Comparison of ENCODE assay signal across 12 mouse cellular contexts in the genomic region with DNA sequence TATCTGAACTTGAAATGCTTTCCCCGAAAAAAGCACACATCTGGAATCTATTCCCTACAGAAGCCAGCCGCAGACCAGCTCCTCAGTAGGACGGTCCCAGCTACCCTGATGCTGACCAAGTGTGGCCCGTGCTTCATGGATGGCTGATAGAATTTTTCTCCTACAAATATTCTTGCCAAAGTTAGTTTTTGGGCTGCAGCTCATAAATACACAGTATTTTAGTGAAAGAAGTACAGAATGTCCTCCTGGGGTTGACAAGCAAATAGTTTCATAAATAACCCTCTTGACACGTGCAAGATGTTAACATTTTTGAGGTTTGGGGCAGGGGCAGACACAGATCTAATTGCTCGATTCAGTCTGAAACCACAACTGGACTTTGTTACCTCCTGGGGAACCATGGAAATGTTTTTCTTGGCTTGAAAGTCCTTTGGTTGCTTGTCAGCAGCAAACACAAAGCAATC.
A peak's percentile ranks its signal among the peaks of the same experiment; 100 is the strongest.
DNase-seq lines count a peak whose midpoint lies in the region; ATAC-seq lines count a peak whose summit lies in the region.
"Had no signal": no experiment of that assay in that cellular context is flagged by ENCODE, and none has a peak within 500 bp of the region (broad histone marks: within the 10 kb centered on the region; RNA-seq: fewer than 3 reads in every experiment).

No protein-coding gene starts in this region.

- DNase-seq in kidney, adult 9 months = peak; percentile 61
- peak; percentile 38 for DNase-seq in adipocyte (ENCODE audit: low spot score)
- DNase-seq in embryonic facial prominence, embryonic 14.5 days (ENCODE audit: low spot score) = peak; percentile 74
- DNase-seq in lung, postnatal 36 days = peak; percentile 44
- DNase-seq in spleen, adult 12 weeks (ENCODE audit: low spot score) = no peak
- no peak for DNase-seq in midbrain, embryonic 14.5 days
- DNase-seq: forebrain, postnatal 0 days; thymus, postnatal 4 days had no signal

- no peaks in the 10 kb centered on the region for H3K36me3 ChIP-seq in kidney, embryonic 16.5 days (ENCODE audit: insufficient read depth, low read length)
- no peaks in the 10 kb centered on the region for H3K36me3 ChIP-seq in embryonic facial prominence, embryonic 14.5 days (ENCODE audit: control insufficient read depth, insufficient read depth, low read length)
- no peaks in the 10 kb centered on the region for H3K36me3 ChIP-seq in midbrain, embryonic 14.5 days (ENCODE audit: control insufficient read depth, insufficient read depth, low read length)
- H3K36me3 ChIP-seq: G1E; stomach, embryonic 15.5 days had no signal

- H3K4me2 ChIP-seq in kidney, embryonic 16.5 days (replicated peaks; ENCODE audit: low read depth, low read length) = no peak overlapping the region
- no peak overlapping the region for H3K4me2 ChIP-seq in embryonic facial prominence, embryonic 14.5 days (ENCODE audit: low read depth, low read length)
- H3K4me2 ChIP-seq in midbrain, embryonic 14.5 days (ENCODE audit: low read length) = no peak overlapping the region
- H3K4me2 ChIP-seq: stomach, embryonic 15.5 days had no signal

- H3K9ac ChIP-seq in kidney, embryonic 16.5 days (replicated peaks; ENCODE audit: low read length) = no peak overlapping the region
- no peak overlapping the region for H3K9ac ChIP-seq in embryonic facial prominence, embryonic 14.5 days (ENCODE audit: low read depth, low read length)
- H3K9ac ChIP-seq in midbrain, embryonic 14.5 days (replicated peaks; ENCODE audit: low read length) = no peak overlapping the region
- H3K9ac ChIP-seq: forebrain, postnatal 0 days; liver, embryonic 14.5 days; stomach, embryonic 15.5 days had no signal

- no peaks in the 10 kb centered on the region for H3K4me1 ChIP-seq in kidney, embryonic 16.5 days (ENCODE audit: insufficient read depth, low read length)
- H3K4me1 ChIP-seq in embryonic facial prominence, embryonic 14.5 days (ENCODE audit: control insufficient read depth, insufficient read depth, low read length) = 0 out of 2 replicates have a peak, but pooled peaks cover 6% of the 10 kb centered on the region
- H3K4me1 ChIP-seq in midbrain, embryonic 14.5 days (ENCODE audit: control insufficient read depth, insufficient read depth, low read length) = no peaks in the 10 kb centered on the region
- H3K4me1 ChIP-seq: stomach, embryonic 15.5 days had no signal

- no peak overlapping the region for H3K4me3 ChIP-seq in kidney, embryonic 16.5 days (ENCODE audit: low read length)
- H3K4me3 ChIP-seq in embryonic facial prominence, embryonic 14.5 days (ENCODE audit: low read depth, low read length) = no peak overlapping the region
- no peak overlapping the region for H3K4me3 ChIP-seq in midbrain, embryonic 14.5 days (replicated peaks; ENCODE audit: low read depth, low read length)
- H3K4me3 ChIP-seq: stomach, embryonic 15.5 days had no signal

- 59% methylated on average over 6 of the region's 6 CpGs for WGBS in kidney, embryonic 16.5 days
- WGBS in embryonic facial prominence, embryonic 14.5 days = 29% methylated on average over 6 of the region's 6 CpGs
- 89% methylated on average over 6 of the region's 6 CpGs for WGBS in midbrain, embryonic 14.5 days

- H3K27me3 ChIP-seq in kidney, embryonic 16.5 days (ENCODE audit: insufficient read depth, low read length) = no peaks in the 10 kb centered on the region
- H3K27me3 ChIP-seq in embryonic facial prominence, embryonic 14.5 days (replicated peaks; ENCODE audit: control insufficient read depth, insufficient read depth, low read length) = no peaks in the 10 kb centered on the region
- no peaks in the 10 kb centered on the region for H3K27me3 ChIP-seq in midbrain, embryonic 14.5 days (ENCODE audit: control insufficient read depth, insufficient read depth, low read length)
- H3K27me3 ChIP-seq: stomach, embryonic 15.5 days had no signal

- no peak for ATAC-seq in kidney, embryonic 16.5 days (ENCODE audit: low FRiP score, low TSS enrichment)
- peak; percentile 53; the same call in 1 of the 2 replicates for ATAC-seq in embryonic facial prominence, embryonic 14.5 days (ENCODE audit: low read depth)
- no peak for ATAC-seq in midbrain, embryonic 14.5 days (ENCODE audit: low FRiP score, low TSS enrichment)
- ATAC-seq: forebrain, postnatal 0 days had no signal

- H3K9me3 ChIP-seq in kidney, embryonic 16.5 days (ENCODE audit: low read length) = no peaks in the 10 kb centered on the region
- H3K9me3 ChIP-seq in embryonic facial prominence, embryonic 14.5 days (ENCODE audit: control insufficient read depth, low read length) = no peaks in the 10 kb centered on the region
- no peaks in the 10 kb centered on the region for H3K9me3 ChIP-seq in midbrain, embryonic 14.5 days (ENCODE audit: control insufficient read depth, low read length)
- H3K9me3 ChIP-seq: G1E; stomach, embryonic 15.5 days had no signal

- no peak overlapping the region for H3K27ac ChIP-seq in kidney, embryonic 16.5 days (ENCODE audit: low read length)
- H3K27ac ChIP-seq in embryonic facial prominence, embryonic 14.5 days (replicated peaks; ENCODE audit: low read depth, low read length) = no peak overlapping the region
- H3K27ac ChIP-seq in midbrain, embryonic 14.5 days (replicated peaks; ENCODE audit: low read depth, low read length) = no peak overlapping the region
- H3K27ac ChIP-seq: liver, embryonic 14.5 days; stomach, embryonic 15.5 days had no signal

Comparison
In these comparisons a context has a peak if more than half of its experiments do, and no peak if none do; other contexts are left out.
1. DNase-seq: peak in kidney, adult 9 months (single experiment), adipocyte (single experiment), embryonic facial prominence, embryonic 14.5 days (single experiment) and lung, postnatal 36 days (single experiment); none in spleen, adult 12 weeks (single experiment) and midbrain, embryonic 14.5 days (single experiment).